Mouse (Mus musculus) hindbrain, embryonic 16.5 days (tissue): ENCODE measurements around the gene Thnsl1. TPM values are rescaled to one million over a fixed set of nuclear protein-coding genes. Genes with fewer than 3 reads are reported as not detected.

Experiments used
- ATAC-seq: fragments of 200-750 bp; cut with Nextera tagmentation; 2 replicates; pipeline ENCODE4 v1.8.0; 2017; ENCODE audit warnings: moderate TSS enrichment, moderate library complexity
- H3K27ac ChIP-seq: fragments of 300-500 bp; sonication (generic); 2 replicates; pipeline ENCODE4 v1.5.1; 2014; ENCODE audit warnings: low read depth, mild to moderate bottlenecking, control low read depth, low read length, moderate library complexity
- H3K27me3 ChIP-seq: fragments of 300-500 bp; sonication (generic); replicated peaks from 2 replicates; pipeline ENCODE4 v1.6.1; 2014; ENCODE audit warnings: low read length; ENCODE audit not compliant: control insufficient read depth, insufficient read depth
- H3K36me3 ChIP-seq: fragments of 300-500 bp; sonication (generic); 2 replicates; pipeline ENCODE4 v1.6.1; 2014; ENCODE audit warnings: mild to moderate bottlenecking, low read length, moderate library complexity, mixed read lengths; ENCODE audit not compliant: control insufficient read depth, insufficient read depth
- H3K4me1 ChIP-seq: fragments of 300-500 bp; sonication (generic); 2 replicates; pipeline ENCODE4 v1.6.1; 2014; ENCODE audit warnings: low read depth, low read length; ENCODE audit not compliant: control insufficient read depth, insufficient read depth
- H3K4me2 ChIP-seq: fragments of 300-500 bp; sonication (generic); 2 replicates; pipeline ENCODE4 v1.6.1; 2014; ENCODE audit warnings: mild to moderate bottlenecking, low read length, control low read depth, moderate library complexity
- H3K4me3 ChIP-seq: fragments of 300-500 bp; sonication (generic); 2 replicates; pipeline ENCODE4 v1.5.1; 2014; ENCODE audit warnings: mild to moderate bottlenecking, low read length, control low read depth, moderate library complexity
- H3K9ac ChIP-seq: fragments of 300-500 bp; sonication (generic); 2 replicates; pipeline ENCODE4 v1.6.1; 2014; ENCODE audit warnings: low read depth, mild to moderate bottlenecking, control low read depth, low read length, moderate library complexity
- H3K9me3 ChIP-seq: fragments of 300-500 bp; sonication (generic); 2 replicates; pipeline ENCODE4 v1.6.1; 2014; ENCODE audit warnings: mild to moderate bottlenecking, low read length, moderate library complexity; ENCODE audit not compliant: control insufficient read depth
- WGBS: fragments of 180-500 bp; shearing (Covaris S2); extraction: QIAGEN DNeasy Blood & Tissue Kit; methylation state at CpG from one replicate; pipeline ENCODE4 v1.1.7; 2014; 5-methylcytosine and 5-hydroxymethylcytosine counted together
- polyA plus RNA-seq: library from polyadenylated mRNA; unstranded; fragments of >200 nt; fragmentation: Nextera tagmentation; extraction: Ambion mirVana; gene quantifications from 2 replicates; pipeline ENCODE4 v1.2.1, GENCODE M21; 2015

The Thnsl1 gene
- polyA plus RNA-seq, 1 experiment from 2014 or later: 25.4 TPM

DNA sequence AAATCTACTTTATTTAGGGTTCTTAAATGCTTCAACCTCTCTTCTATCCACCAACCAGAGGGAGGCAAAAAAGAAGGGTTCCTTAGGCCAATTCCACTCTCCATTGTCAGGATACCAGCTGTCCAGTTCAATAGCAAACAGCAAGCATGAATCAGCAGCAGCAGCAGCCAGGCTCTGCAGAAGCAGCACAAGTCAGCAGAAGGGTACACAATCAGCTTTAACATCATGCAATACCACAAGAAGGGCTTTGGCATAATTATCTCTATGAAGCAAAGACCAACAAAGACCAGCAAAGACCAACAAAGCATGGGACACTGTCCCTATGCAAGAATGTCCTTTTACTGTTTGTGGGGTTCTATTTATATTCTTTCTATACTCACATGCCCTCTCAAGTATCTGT lies 48.8 kb downstream of the Thnsl1 start:
- no peaks in the 10 kb centered on the region for H3K4me1 ChIP-seq
- no peak overlapping the region for H3K9ac ChIP-seq
- H3K4me2 ChIP-seq: no peak overlapping the region
- H3K9me3 ChIP-seq: no peaks in the 10 kb centered on the region
- no peak overlapping the region for H3K4me3 ChIP-seq
- H3K27me3 ChIP-seq: no peaks in the 10 kb centered on the region
- no peak overlapping the region for H3K27ac ChIP-seq
- H3K36me3 ChIP-seq: no peaks in the 10 kb centered on the region
- ATAC-seq: no peak

DNA sequence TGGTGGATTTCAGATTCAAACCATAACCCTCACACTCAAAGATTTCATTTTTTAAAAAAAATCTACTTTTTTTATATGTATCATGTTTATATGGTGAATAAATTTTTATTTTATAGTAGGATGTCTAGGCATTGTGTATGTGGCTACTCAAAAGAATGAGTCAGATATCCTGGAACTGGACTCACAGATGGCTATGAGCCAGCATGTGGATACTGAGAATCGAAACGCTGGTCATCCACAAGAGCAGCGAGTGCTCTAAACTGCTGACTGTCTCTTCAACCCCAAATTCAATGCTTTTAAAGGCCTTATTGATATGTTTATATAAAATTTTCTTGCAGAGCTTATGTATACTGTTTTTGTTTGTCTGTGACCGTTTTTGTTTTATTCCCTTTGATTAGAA lies 52.8 kb downstream of the Thnsl1 start:
- ATAC-seq: no peak
- Histone ChIP-seq H3K27me3 (no peaks in the 10 kb centered on the region), H3K36me3 (no peaks in the 10 kb centered on the region), H3K27ac (no peak overlapping the region), H3K4me2 (no peak overlapping the region), H3K9me3 (no peaks in the 10 kb centered on the region), H3K4me3 (no peak overlapping the region), H3K4me1 (no peaks in the 10 kb centered on the region), H3K9ac (no peak overlapping the region)
- WGBS: 85% methylated on average over 4 of the region's 4 CpGs

DNA sequence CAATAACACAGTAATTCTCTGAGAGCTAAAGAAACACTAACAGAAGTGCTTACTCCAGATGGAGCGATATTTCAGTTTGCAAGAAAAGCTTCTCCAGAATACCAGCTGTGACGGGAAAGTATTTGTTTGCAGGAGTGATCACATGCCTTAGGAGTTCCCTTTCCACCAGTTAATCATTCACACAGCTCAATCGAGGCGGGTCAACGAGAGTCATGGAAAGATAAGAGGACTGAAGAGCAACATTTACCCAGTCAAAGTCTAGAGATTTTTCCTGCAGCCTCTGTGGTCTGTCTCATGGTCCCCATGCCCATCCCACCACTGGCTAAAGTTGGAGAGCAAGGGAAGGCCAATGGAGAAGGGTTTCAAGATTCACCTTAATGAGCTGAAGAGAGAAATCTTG lies 53.6 kb downstream of the Thnsl1 start:
- Histone ChIP-seq H3K27ac (no peak overlapping the region), H3K4me2 (no peak overlapping the region), H3K4me3 (no peak overlapping the region), H3K27me3 (no peaks in the 10 kb centered on the region), H3K9me3 (no peaks in the 10 kb centered on the region), H3K9ac (no peak overlapping the region), H3K36me3 (no peaks in the 10 kb centered on the region), H3K4me1 (no peaks in the 10 kb centered on the region)
- ATAC-seq: no peak
- 59% methylated on average over 5 of the region's 5 CpGs for WGBS

GRCm38 (mm10) chr2:21260060-21260459 lies 54.5 kb downstream of the Thnsl1 start:
- 46% methylated on average over 4 of the region's 4 CpGs for WGBS
- Histone ChIP-seq H3K4me1 (no peaks in the 10 kb centered on the region), H3K4me3 (no peak overlapping the region), H3K9ac (no peak overlapping the region), H3K36me3 (no peaks in the 10 kb centered on the region), H3K4me2 (no peak overlapping the region), H3K27ac (no peak overlapping the region), H3K9me3 (no peaks in the 10 kb centered on the region), H3K27me3 (no peaks in the 10 kb centered on the region)
- ATAC-seq: peak; percentile 28; the same call in 1 of the 2 replicates

DNA sequence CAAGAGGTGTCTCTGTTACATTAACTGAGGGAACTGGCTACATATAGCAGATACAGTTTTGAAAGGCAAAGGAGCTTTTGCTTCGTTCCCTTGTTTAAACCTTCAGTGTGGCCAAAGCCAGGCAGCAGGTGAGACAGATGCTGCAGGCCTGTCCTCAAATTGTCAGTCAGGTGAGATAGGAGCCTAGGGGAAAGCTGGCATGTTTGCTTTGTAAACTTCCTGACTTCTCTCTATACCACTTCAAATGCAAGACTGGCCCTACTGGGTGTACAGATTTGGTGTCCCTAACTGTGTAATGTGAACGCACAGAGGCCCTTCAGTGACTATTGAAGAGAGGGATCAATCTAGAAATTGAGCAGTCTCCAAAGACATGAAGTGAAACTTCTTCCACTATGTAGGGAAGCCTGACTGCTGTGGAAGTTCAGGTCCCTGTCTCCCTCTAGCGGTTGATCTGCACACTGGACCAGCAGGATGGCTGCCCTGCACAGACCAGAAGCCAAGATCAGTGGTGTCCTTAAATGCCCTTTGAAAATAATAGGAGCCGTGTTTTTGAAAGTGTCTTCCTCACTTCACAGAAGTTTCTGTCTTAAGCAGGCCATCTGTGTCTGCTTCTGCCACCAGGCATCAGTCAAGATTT lies 56.0 kb downstream of the Thnsl1 start:
- Histone ChIP-seq H3K4me1 (no peaks in the 10 kb centered on the region), H3K9me3 (no peaks in the 10 kb centered on the region), H3K36me3 (no peaks in the 10 kb centered on the region), H3K27me3 (no peaks in the 10 kb centered on the region), H3K4me3 (no peak overlapping the region), H3K9ac (no peak overlapping the region), H3K27ac (no peak overlapping the region), H3K4me2 (no peak overlapping the region)
- ATAC-seq: peak; percentile 94
- WGBS: 27% methylated on average over 4 of the region's 4 CpGs

DNA sequence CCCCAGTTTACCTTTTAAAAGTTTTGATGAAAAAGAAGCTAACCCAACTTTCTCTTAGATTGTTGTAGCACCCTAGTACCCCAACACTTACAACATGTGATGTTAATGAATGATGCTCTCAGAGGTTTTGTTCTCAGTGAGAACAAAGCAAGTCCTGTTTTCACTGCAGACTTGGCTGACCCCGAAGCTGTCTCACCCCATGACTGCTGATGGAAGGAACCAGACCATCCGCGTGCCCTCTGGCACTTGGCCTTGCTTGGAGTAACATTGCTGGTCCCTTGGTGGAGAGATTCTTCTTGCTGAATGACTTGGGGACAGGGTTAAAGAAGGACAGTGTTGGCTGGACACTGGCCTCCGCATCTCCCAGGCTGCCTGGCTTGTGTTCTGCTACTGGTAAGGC lies 58.5 kb downstream of the Thnsl1 start:
- H3K4me2 ChIP-seq: no peak overlapping the region
- H3K9ac ChIP-seq: no peak overlapping the region
- no peak overlapping the region for H3K4me3 ChIP-seq
- WGBS: 63% methylated on average over 4 of the region's 4 CpGs
- no peak for ATAC-seq
- no peak overlapping the region for H3K27ac ChIP-seq
- no peaks in the 10 kb centered on the region for H3K27me3 ChIP-seq
- no peaks in the 10 kb centered on the region for H3K9me3 ChIP-seq
- H3K4me1 ChIP-seq: peaks cover 5% of the 10 kb centered on the region; the same call in 1 of the 2 replicates
- H3K36me3 ChIP-seq: no peaks in the 10 kb centered on the region

Other genes with a start within 250 kb of the Thnsl1 start
- gene Arhgap21, start 236.8 kb upstream of the Thnsl1 start, polyA plus RNA-seq: 24.7 and 30.3 TPM in 2 replicates
- 4.6 and 5.3 TPM in 2 replicates for gene Enkur, start 359 bp upstream of the Thnsl1 start, polyA plus RNA-seq
- gene Gpr158, start 161.8 kb downstream of the Thnsl1 start, polyA plus RNA-seq: 3.6 and 4.7 TPM in 2 replicates